Mouse (Mus musculus) induced T-regulatory cell, adult 2 months (primary cell): ENCODE data around the gene Lima1.
A peak's percentile ranks its signal among the peaks of the same experiment; 100 is the strongest.

Source experiments
- DNase-seq: peaks from one replicate; pipeline ENCODE4 v3.0.0-alpha.2; 2012; ENCODE audit warnings: low read depth

Gene Lima1

GRCm38 (mm10) chr15:99866450-99867221 is 8.6 kb downstream of the Lima1 start:
- DNase-seq: no peak

- no peak for DNase-seq
Observed at GRCm38 (mm10) chr15:99865942-99866341, 9.3 kb downstream of the Lima1 start.

- no peak for DNase-seq
Observed at GRCm38 (mm10) chr15:99865494-99865941, 9.7 kb downstream of the Lima1 start.

GRCm38 (mm10) chr15:99865046-99865445 is 10.2 kb downstream of the Lima1 start:
- DNase-seq: no peak

GRCm38 (mm10) chr15:99863786-99864185 is 11.5 kb downstream of the Lima1 start:
- DNase-seq: peak; percentile 18

- no peak for DNase-seq
Observed at GRCm38 (mm10) chr15:99863358-99863757, 11.9 kb downstream of the Lima1 start.

- no peak for DNase-seq
Observed at GRCm38 (mm10) chr15:99862473-99862872, 12.8 kb downstream of the Lima1 start.

GRCm38 (mm10) chr15:99861955-99862354 is 13.3 kb downstream of the Lima1 start:
- no peak for DNase-seq

- DNase-seq: no peak
Observed at GRCm38 (mm10) chr15:99861536-99861935, 13.7 kb downstream of the Lima1 start.

- DNase-seq: no peak
Observed at GRCm38 (mm10) chr15:99859644-99860392, 15.4 kb downstream of the Lima1 start.

GRCm38 (mm10) chr15:99857479-99857878 is 17.8 kb downstream of the Lima1 start:
- no peak for DNase-seq

- DNase-seq: no peak
Observed at GRCm38 (mm10) chr15:99855119-99855518, 20.1 kb downstream of the Lima1 start.

GRCm38 (mm10) chr15:99852606-99853237 is 22.5 kb downstream of the Lima1 start:
- DNase-seq: no peak

GRCm38 (mm10) chr15:99850265-99850664 is 25.0 kb downstream of the Lima1 start:
- DNase-seq: no peak

- no peak for DNase-seq
Observed at GRCm38 (mm10) chr15:99847937-99848336, 27.3 kb downstream of the Lima1 start.

GRCm38 (mm10) chr15:99847207-99847881 is 27.9 kb downstream of the Lima1 start:
- peak; percentile 10 for DNase-seq

GRCm38 (mm10) chr15:99846633-99847032 is 28.6 kb downstream of the Lima1 start:
- no peak for DNase-seq

GRCm38 (mm10) chr15:99843856-99844255 is 31.4 kb downstream of the Lima1 start:
- no peak for DNase-seq

- DNase-seq: no peak
Observed at GRCm38 (mm10) chr15:99839910-99840309, 35.3 kb downstream of the Lima1 start.

- no peak for DNase-seq
Observed at GRCm38 (mm10) chr15:99839165-99839840, 36.0 kb downstream of the Lima1 start.

- DNase-seq: no peak
Observed at GRCm38 (mm10) chr15:99837561-99837960, 37.7 kb downstream of the Lima1 start.

- DNase-seq: no peak
Observed at GRCm38 (mm10) chr15:99835191-99835590, 40.1 kb downstream of the Lima1 start.
